Mouse (Mus musculus) splenic B cell, adult 2 months (primary cell): ENCODE results near the gene Kat8.

Experiments used
- DNase-seq: peaks from one replicate; pipeline ENCODE4 v3.0.0-alpha.2; 2011; ENCODE audit warnings: low read depth, low spot score
- H3K27me3 ChIP-seq: 2 replicates; pipeline ENCODE4 v1.6.1; 2012; ENCODE audit warnings: mild to moderate bottlenecking, low read length, moderate library complexity, mixed read lengths; ENCODE audit not compliant: control insufficient read depth, poor library complexity, insufficient read depth, severe bottlenecking
- H3K36me3 ChIP-seq: 2 replicates; pipeline ENCODE4 v1.6.1; 2012; ENCODE audit warnings: mild to moderate bottlenecking, low read length, moderate library complexity, mixed read lengths; ENCODE audit not compliant: control insufficient read depth, poor library complexity, insufficient read depth, severe bottlenecking

The Kat8 gene

GRCm38 (mm10) chr7:127967922-127968828 lies 55.9 kb downstream of the Kat8 start:
- DNase-seq = no peak
- Histone ChIP-seq H3K36me3 (peaks cover 20% of the 10 kb centered on the region), H3K27me3 (no peaks in the 10 kb centered on the region)

GRCm38 (mm10) chr7:127974413-127974930 lies 62.2 kb downstream of the Kat8 start:
- Histone ChIP-seq H3K27me3 (no peaks in the 10 kb centered on the region), H3K36me3 (peaks cover 52% of the 10 kb centered on the region)
- DNase-seq = no peak
